Mouse (Mus musculus) thymus, adult 2 months (tissue): ENCODE measurements at regions not wholly inside any gene's neighbourhood (a gene's known extent, or its start where the extent isn't known, plus 50 kb on each side); places are given as distances from the start of the nearest gene placed in this dataset.

Experiments used
- DNase-seq: peaks from one replicate; pipeline ENCODE4 v3.0.0; 2021
- H3K27ac ChIP-seq: fragments of 200-500 bp; 2 replicates; pipeline ENCODE4 v1.5.1; 2012; ENCODE audit warnings: low read length, control low read depth; ENCODE audit not compliant: control insufficient read depth, insufficient read depth
- H3K27me3 ChIP-seq: fragments of 200-500 bp; 2 replicates; pipeline ENCODE4 v1.6.1; 2012; ENCODE audit warnings: mild to moderate bottlenecking, low read length, moderate library complexity, mixed read lengths; ENCODE audit not compliant: control insufficient read depth, insufficient read depth
- H3K36me3 ChIP-seq: fragments of 200-500 bp; 2 replicates; pipeline ENCODE4 v1.6.1; 2012; ENCODE audit warnings: mild to moderate bottlenecking, low read length, moderate library complexity; ENCODE audit not compliant: control insufficient read depth, insufficient read depth
- H3K4me1 ChIP-seq: fragments of 200-500 bp; replicated peaks from 2 replicates; pipeline ENCODE4 v1.6.1; 2012; ENCODE audit warnings: low read length; ENCODE audit not compliant: control insufficient read depth, insufficient read depth
- H3K4me3 ChIP-seq: fragments of 200-500 bp; 2 replicates; pipeline ENCODE4 v1.5.1; 2012; ENCODE audit warnings: mild to moderate bottlenecking, low read length, control low read depth, moderate library complexity; ENCODE audit not compliant: control insufficient read depth, insufficient read depth
- CTCF ChIP-seq: fragments of 200-500 bp; IDR thresholded peaks from 2 replicates; pipeline ENCODE4 v1.5.1; 2012; ENCODE audit warnings: mild to moderate bottlenecking, control low read depth, low read length, moderate library complexity, borderline replicate concordance; ENCODE audit not compliant: control insufficient read depth, poor library complexity, insufficient read depth; ENCODE audit errors: extremely low read depth
- POLR2A ChIP-seq: fragments of 200-500 bp; IDR thresholded peaks from 2 replicates; pipeline ENCODE4 v1.6.1; 2012; ENCODE audit warnings: mild to moderate bottlenecking, low read length, control low read depth, moderate library complexity; ENCODE audit not compliant: control insufficient read depth, poor library complexity, insufficient read depth; ENCODE audit errors: extremely low read depth
- WGBS: fragments of 180-500 bp; shearing (Covaris S2); methylation state at CpG from one replicate; pipeline ENCODE4 v1.1.7; 2018; 5-methylcytosine and 5-hydroxymethylcytosine counted together

GRCm38 (mm10) chr14:76243581-76244337, 133.1 kb downstream of the Nufip1 start:
- no peak for TF ChIP-seq POLR2A
- TF ChIP-seq CTCF = no peak
- DNase-seq = no peak
- Histone ChIP-seq H3K27me3 (no peaks in the 10 kb centered on the region), H3K36me3 (no peaks in the 10 kb centered on the region), H3K4me3 (no peak overlapping the region), H3K27ac (no peak overlapping the region), H3K4me1 (no peaks in the 10 kb centered on the region)
- 87% methylated on average over 14 of the region's 14 CpGs for WGBS

GRCm38 (mm10) chr14:76244338-76245062, 133.8 kb downstream of the Nufip1 start:
- Histone ChIP-seq H3K27me3 (no peaks in the 10 kb centered on the region), H3K36me3 (no peaks in the 10 kb centered on the region), H3K27ac (no peak overlapping the region), H3K4me3 (no peak overlapping the region), H3K4me1 (no peaks in the 10 kb centered on the region)
- whole genome bisulfite sequencing = 95% methylated on average over 18 of the region's 18 CpGs
- no peak for DNase-seq
- no peak for TF ChIP-seq CTCF
- no peak for TF ChIP-seq POLR2A

GRCm38 (mm10) chr14:76245063-76245396, 134.3 kb downstream of the Nufip1 start:
- Histone ChIP-seq H3K27ac (no peak overlapping the region), H3K4me1 (no peaks in the 10 kb centered on the region), H3K27me3 (no peaks in the 10 kb centered on the region), H3K4me3 (no peak overlapping the region), H3K36me3 (no peaks in the 10 kb centered on the region)
- DNase-seq = no peak
- WGBS = 92% methylated on average over 4 of the region's 4 CpGs
- no peak for TF ChIP-seq CTCF
- TF ChIP-seq POLR2A = no peak

- Histone ChIP-seq H3K4me1 (no peaks in the 10 kb centered on the region), H3K27ac (no peak overlapping the region), H3K27me3 (no peaks in the 10 kb centered on the region), H3K4me3 (no peak overlapping the region), H3K36me3 (no peaks in the 10 kb centered on the region)
- 90% methylated on average over 4 of the region's 4 CpGs for WGBS
- peak; percentile 39 for DNase-seq
- TF ChIP-seq CTCF = no peak
- TF ChIP-seq POLR2A = no peak
Observed at GRCm38 (mm10) chr14:76247664-76248063, 137.0 kb downstream of the Nufip1 start.

GRCm38 (mm10) chr14:76253850-76254249, 143.2 kb downstream of the Nufip1 start:
- TF ChIP-seq CTCF (no peak), POLR2A (no peak)
- Histone ChIP-seq H3K36me3 (no peaks in the 10 kb centered on the region), H3K27ac (no peak overlapping the region), H3K4me3 (no peak overlapping the region), H3K4me1 (no peaks in the 10 kb centered on the region), H3K27me3 (no peaks in the 10 kb centered on the region)
- 98% methylated on average over 3 of the region's 3 CpGs for WGBS
- no peak for DNase-seq

- no peak overlapping the region for H3K4me3 ChIP-seq
- 88% methylated on average over 30 of the region's 30 CpGs for WGBS
- H3K4me1 ChIP-seq = no peaks in the 10 kb centered on the region
- H3K27ac ChIP-seq = no peak overlapping the region
- no peaks in the 10 kb centered on the region for H3K36me3 ChIP-seq
- TF ChIP-seq CTCF = no peak
- TF ChIP-seq POLR2A = no peak
- no peak for DNase-seq
- no peaks in the 10 kb centered on the region for H3K27me3 ChIP-seq
Observed at GRCm38 (mm10) chr14:76254565-76255501, 144.1 kb downstream of the Nufip1 start.
